Mouse (Mus musculus): Measurements from ENCODE around the gene Pnkd. TPM values are rescaled to one million over a fixed set of nuclear protein-coding genes. Genes with fewer than 3 reads are reported as not detected.
A peak's percentile ranks its signal among the peaks of the same experiment; 100 is the strongest.

The Pnkd gene
- polyA plus RNA-seq, 1 experiment from 2014 or later = 46.7 TPM

GRCm38 (mm10) chr1:74344163-74344916, 59.6 kb downstream of the Pnkd start:
- 69% methylated on average over 11 of the region's 11 CpGs for WGBS (ENCODE audit: insufficient replicate concordance)
- H3K4me2 ChIP-seq (ENCODE audit: low read depth, low read length) = no peak overlapping the region
- H3K36me3 ChIP-seq (replicated peaks; ENCODE audit: insufficient read depth, low read length) = no peaks in the 10 kb centered on the region
- no peak overlapping the region for H3K27ac ChIP-seq (ENCODE audit: low read depth)
- H3K9me3 ChIP-seq (ENCODE audit: low read length) = no peaks in the 10 kb centered on the region
- H3K4me3 ChIP-seq (ENCODE audit: low read depth, low read length) = no peak overlapping the region
- H3K4me1 ChIP-seq (ENCODE audit: insufficient read depth) = peaks cover 6% of the 10 kb centered on the region; the same call in 1 of the 2 replicates
- no peaks in the 10 kb centered on the region for H3K27me3 ChIP-seq (ENCODE audit: insufficient read depth, low read length)
- no peak overlapping the region for H3K9ac ChIP-seq (replicated peaks)
- DNase-seq = no peak
- ATAC-seq = no peak
- TF ChIP-seq EP300 (IDR thresholded peaks at IDR 0.05; ENCODE audit: low read depth) (no peak), CTCF (IDR thresholded peaks at IDR 0.05; ENCODE audit: low read depth) (no peak)

- no peaks in the 10 kb centered on the region for H3K27me3 ChIP-seq (ENCODE audit: insufficient read depth, low read length)
- no peak overlapping the region for H3K4me2 ChIP-seq (ENCODE audit: low read depth, low read length)
- TF ChIP-seq CTCF (IDR thresholded peaks at IDR 0.05; ENCODE audit: low read depth) = no peak
- TF ChIP-seq EP300 (IDR thresholded peaks at IDR 0.05; ENCODE audit: low read depth) = no peak
- 78% methylated on average over 13 of the region's 13 CpGs for WGBS (ENCODE audit: insufficient replicate concordance)
- no peak overlapping the region for H3K4me3 ChIP-seq (ENCODE audit: low read depth, low read length)
- H3K36me3 ChIP-seq (replicated peaks; ENCODE audit: insufficient read depth, low read length) = no peaks in the 10 kb centered on the region
- no peak overlapping the region for H3K27ac ChIP-seq (ENCODE audit: low read depth)
- H3K4me1 ChIP-seq (ENCODE audit: insufficient read depth) = no peaks in the 10 kb centered on the region
- H3K9ac ChIP-seq (replicated peaks) = no peak overlapping the region
- DNase-seq (no peak), ATAC-seq (no peak)
- H3K9me3 ChIP-seq (ENCODE audit: low read length) = no peaks in the 10 kb centered on the region
These were observed 66.5 kb downstream of the Pnkd start for GRCm38 (mm10) chr1:74351185-74351769.

DNA sequence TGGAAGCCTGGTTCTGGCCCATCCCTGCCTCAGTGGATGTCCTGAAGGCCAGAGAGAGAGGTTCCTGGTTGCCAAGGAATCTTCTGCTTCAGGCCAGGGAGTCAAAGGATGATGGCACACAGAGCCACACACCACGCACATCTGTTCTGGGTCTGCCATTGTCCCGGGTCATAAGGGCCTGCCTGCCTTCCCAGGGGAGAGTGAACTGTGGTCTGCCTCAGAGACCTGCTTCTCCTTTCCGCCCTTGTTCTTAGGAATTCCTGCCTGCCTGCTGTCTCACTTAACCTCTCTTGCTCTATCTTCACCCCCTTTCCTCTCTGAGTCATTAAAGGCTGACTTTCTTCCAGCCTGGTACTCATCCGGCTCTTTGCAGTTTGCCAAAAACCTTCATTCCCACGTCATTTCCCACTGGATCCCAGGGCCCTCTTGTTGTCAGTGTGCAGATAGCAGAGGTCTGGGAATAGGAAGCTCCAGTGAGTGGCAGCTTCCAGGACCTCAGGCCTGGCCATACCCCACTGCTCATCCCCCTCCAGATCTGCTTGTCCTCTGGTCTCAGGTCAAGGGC, 67.9 kb downstream of the Pnkd start:
- WGBS (ENCODE audit: insufficient replicate concordance) = 73% methylated on average over 5 of the region's 5 CpGs
- H3K9me3 ChIP-seq (ENCODE audit: low read length) = no peaks in the 10 kb centered on the region
- H3K4me3 ChIP-seq (ENCODE audit: low read depth, low read length) = no peak overlapping the region
- no peak overlapping the region for H3K4me2 ChIP-seq (ENCODE audit: low read depth, low read length)
- ATAC-seq (peak; percentile 48; the same call in 1 of the 2 replicates), DNase-seq (no peak)
- no peak overlapping the region for H3K9ac ChIP-seq (replicated peaks)
- no peaks in the 10 kb centered on the region for H3K27me3 ChIP-seq (ENCODE audit: insufficient read depth, low read length)
- no peaks in the 10 kb centered on the region for H3K4me1 ChIP-seq (ENCODE audit: insufficient read depth)
- H3K36me3 ChIP-seq (replicated peaks; ENCODE audit: insufficient read depth, low read length) = no peaks in the 10 kb centered on the region
- H3K27ac ChIP-seq (ENCODE audit: low read depth) = no peak overlapping the region
- peak; percentile 53; the same call in 1 of the 2 replicates for TF ChIP-seq EP300 (IDR thresholded peaks at IDR 0.05; ENCODE audit: low read depth)
- no peak for TF ChIP-seq CTCF (IDR thresholded peaks at IDR 0.05; ENCODE audit: low read depth)

DNA sequence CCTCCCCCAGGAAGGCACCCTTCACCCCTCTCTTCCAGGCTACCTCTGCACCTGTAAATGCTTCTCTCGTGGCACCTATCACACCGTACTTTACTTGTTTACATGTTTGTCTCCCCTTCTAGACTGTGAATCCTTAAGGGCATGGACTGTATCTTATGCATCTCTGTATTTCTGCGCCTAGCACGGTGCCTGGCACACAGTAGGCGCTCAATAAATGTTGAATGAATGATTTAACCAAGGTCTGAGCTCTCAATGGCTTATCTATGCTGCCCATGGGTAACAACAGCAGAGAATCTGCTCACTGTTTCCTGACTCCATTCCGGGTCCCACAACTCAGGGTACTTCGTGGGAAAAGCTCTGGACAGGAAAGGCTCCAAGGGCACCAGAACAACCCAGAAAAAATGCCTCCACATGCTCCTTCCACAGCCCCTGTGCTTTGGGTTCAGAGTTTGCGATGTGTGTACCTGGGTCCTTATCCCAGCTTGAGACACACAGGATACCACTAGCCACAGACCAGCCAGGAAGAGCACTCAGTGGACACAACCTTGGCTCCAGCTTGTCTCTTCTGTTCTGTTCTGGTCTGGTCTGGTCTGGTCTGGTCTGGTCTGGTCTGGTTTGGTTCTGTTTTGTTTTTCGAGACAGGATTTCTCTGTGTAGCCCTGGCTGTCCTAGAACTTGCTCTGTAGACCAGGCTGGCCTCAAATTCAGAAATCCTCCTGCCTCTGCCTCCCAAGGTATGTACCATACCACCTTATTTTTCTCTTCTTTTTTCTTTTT, 68.9 kb downstream of the Pnkd start:
- no peak for TF ChIP-seq CTCF (IDR thresholded peaks at IDR 0.05; ENCODE audit: low read depth)
- TF ChIP-seq EP300 (IDR thresholded peaks at IDR 0.05; ENCODE audit: low read depth) = no peak

DNA sequence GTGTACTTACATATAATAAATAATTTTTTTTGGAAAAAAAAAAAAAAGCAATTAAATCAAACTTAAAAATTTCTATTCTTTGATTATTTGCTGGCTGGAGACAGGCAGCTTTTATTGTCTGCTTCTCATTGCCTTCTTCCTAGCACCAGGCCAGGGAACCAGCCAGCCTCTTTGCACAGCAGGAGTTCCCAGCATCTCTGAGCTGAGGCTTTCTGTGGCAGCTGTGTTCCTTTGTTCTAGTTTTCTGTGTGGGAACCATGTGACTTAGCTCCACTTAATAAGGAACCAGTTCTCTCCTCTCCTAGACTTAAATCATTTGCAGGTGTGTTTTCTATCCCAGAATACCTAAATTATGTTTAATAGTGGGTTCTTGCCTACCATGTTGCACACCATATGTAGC, 72.8 kb downstream of the Pnkd start:
- no peak overlapping the region for H3K4me3 ChIP-seq (ENCODE audit: low read depth, low read length)
- H3K27me3 ChIP-seq (ENCODE audit: insufficient read depth, low read length) = no peaks in the 10 kb centered on the region
- no peak for DNase-seq
- TF ChIP-seq CTCF (IDR thresholded peaks at IDR 0.05; ENCODE audit: low read depth) = no peak
- no peak for TF ChIP-seq EP300 (IDR thresholded peaks at IDR 0.05; ENCODE audit: low read depth)
- no peak for ATAC-seq
- no peaks in the 10 kb centered on the region for H3K36me3 ChIP-seq (replicated peaks; ENCODE audit: insufficient read depth, low read length)
- H3K27ac ChIP-seq (ENCODE audit: low read depth) = no peak overlapping the region
- no peak overlapping the region for H3K9ac ChIP-seq (replicated peaks)
- H3K9me3 ChIP-seq (ENCODE audit: low read length) = no peaks in the 10 kb centered on the region
- no peaks in the 10 kb centered on the region for H3K4me1 ChIP-seq (ENCODE audit: insufficient read depth)
- no peak overlapping the region for H3K4me2 ChIP-seq (ENCODE audit: low read depth, low read length)

More for the DNA sequence above, 68.9 kb downstream of the Pnkd start:
- no peaks in the 10 kb centered on the region for H3K9me3 ChIP-seq (ENCODE audit: low read length)
- no peaks in the 10 kb centered on the region for H3K4me1 ChIP-seq (ENCODE audit: insufficient read depth)
- H3K4me2 ChIP-seq (ENCODE audit: low read depth, low read length) = no peak overlapping the region
- H3K36me3 ChIP-seq (replicated peaks; ENCODE audit: insufficient read depth, low read length) = no peaks in the 10 kb centered on the region
- no peak for DNase-seq
- H3K4me3 ChIP-seq (ENCODE audit: low read depth, low read length) = no peak overlapping the region
- no peak for ATAC-seq
- no peaks in the 10 kb centered on the region for H3K27me3 ChIP-seq (ENCODE audit: insufficient read depth, low read length)
- WGBS (ENCODE audit: insufficient replicate concordance) = 83% methylated on average over 9 of the region's 9 CpGs
- H3K9ac ChIP-seq (replicated peaks) = no peak overlapping the region
- H3K27ac ChIP-seq (ENCODE audit: low read depth) = no peak overlapping the region
